Mouse (Mus musculus): ENCODE data around the gene H3f3b.
"Not testable (repeated sequence)": the region's sequence is repeated elsewhere in the genome, so short reads cannot be mapped to it uniquely, and the experiment has no call there.

H3f3b gene

GRCm38 (mm10) chr11:116045173-116045572, 17.4 kb upstream of the H3f3b start:
- no peak for DNase-seq

DNA sequence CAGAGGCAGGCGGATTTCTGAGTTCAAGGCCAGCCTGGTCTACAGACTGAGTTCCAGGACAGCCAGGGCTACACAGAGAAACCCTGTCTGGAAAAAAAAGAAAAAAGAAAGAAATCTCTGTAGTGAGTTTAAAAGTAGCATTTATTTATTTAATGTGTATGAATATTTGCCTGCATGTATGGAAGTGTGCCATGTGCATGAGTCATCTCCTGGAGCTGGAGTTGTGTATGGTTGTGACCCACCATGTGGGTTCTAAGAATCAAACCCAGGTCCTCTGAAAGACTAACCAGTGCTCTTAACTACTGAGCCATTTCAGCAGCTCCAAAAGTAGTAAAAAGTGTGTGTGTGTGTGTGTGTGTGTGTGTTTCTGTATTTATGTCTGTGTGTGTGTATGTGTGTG, 15.5 kb upstream of the H3f3b start:
- DNase-seq: no peak

- no peak for DNase-seq
Observed at GRCm38 (mm10) chr11:116042372-116043138, 14.8 kb upstream of the H3f3b start.

DNA sequence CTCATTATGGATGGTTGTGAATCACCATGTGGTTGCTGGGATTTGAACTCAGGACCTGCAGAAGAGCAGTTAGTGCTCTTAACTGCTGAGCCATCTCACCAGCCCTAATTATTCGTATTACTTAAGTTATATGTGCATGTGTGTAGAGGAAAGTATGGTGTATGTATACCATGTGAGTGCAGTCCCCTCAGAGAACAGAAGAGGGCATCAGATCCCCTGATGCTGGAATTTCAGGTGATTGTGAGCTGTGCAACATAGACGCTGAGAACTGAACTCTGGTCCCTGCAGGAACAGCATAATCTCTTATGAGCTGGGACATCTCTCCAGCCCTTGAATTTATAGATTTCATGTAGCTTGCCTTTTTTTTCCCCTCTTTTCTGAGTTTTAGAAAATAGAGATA, 14.1 kb upstream of the H3f3b start:
- DNase-seq: no peak

DNA sequence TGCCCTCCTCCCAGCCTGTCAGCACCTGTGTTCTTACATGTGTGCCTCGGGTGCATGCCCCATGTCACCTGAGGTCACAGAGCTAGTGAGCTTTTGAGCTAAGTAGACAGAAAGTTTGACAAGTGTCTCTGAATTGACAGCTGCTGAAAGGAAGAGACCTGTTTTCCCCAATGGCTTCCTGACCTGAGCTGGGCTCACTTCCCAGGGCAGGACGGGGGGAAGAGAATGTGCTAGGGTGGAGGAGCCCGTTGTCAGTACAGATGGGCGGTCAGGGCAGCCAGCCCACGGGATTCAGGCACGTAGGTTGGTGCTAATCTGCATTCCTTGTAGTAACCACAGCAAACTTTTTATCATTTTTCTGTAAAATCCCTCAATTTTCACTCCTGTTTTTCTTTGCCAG, 12.8 kb upstream of the H3f3b start:
- DNase-seq: no peak

DNA sequence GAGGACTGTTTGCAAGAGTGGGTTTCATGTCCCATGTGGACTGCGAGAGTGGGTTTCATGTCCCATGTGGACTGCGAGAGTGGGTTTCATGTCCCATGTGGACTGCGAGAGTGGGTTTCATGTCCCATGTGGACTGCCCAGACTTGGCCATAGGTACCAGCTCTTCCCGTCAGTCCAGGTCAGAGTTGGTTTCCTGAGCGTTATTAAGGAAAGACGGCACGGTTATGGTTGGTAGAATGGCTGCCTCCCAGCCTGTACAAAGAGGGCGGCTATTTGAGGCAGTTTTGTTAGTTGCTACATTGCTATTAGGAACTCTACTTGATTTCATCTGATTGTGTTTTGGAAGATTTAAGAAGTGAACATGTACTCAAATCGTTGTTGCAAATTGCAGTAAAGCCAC, 10.1 kb upstream of the H3f3b start:
- no peak for DNase-seq

- DNase-seq: no peak
Observed at GRCm38 (mm10) chr11:116036671-116037070, 8.9 kb upstream of the H3f3b start.

GRCm38 (mm10) chr11:116034584-116034983, 6.8 kb upstream of the H3f3b start:
- no peak for DNase-seq

- DNase-seq: peak; percentile 32 to 41
Observed at GRCm38 (mm10) chr11:116030898-116031845, 3.4 kb upstream of the H3f3b start.

- DNase-seq: peak; percentile 98 to 99
Observed at GRCm38 (mm10) chr11:116030088-116030897, 2.5 kb upstream of the H3f3b start, which contains the start of gene Unk. Unk (plus strand) TSS chr11:116030322.

- no peak for DNase-seq
Observed at GRCm38 (mm10) chr11:116029086-116029865, 1.5 kb upstream of the H3f3b start.

- no peak for DNase-seq
Observed at GRCm38 (mm10) chr11:116028177-116028865, 559 bp upstream of the H3f3b start.

- no peak for DNase-seq
Observed at GRCm38 (mm10) chr11:116025056-116025845, 2.5 kb downstream of the H3f3b start.

GRCm38 (mm10) chr11:116024356-116024808, 3.4 kb downstream of the H3f3b start:
- peak; percentile 97 to 98 for DNase-seq

- peak; percentile 85 to 88 for DNase-seq
Observed at GRCm38 (mm10) chr11:116023771-116024355, 3.9 kb downstream of the H3f3b start.

- not testable (repeated sequence) for DNase-seq
Observed at GRCm38 (mm10) chr11:116023074-116023770, 4.5 kb downstream of the H3f3b start.

- no peak for DNase-seq
Observed at GRCm38 (mm10) chr11:116022256-116022780, 5.4 kb downstream of the H3f3b start.

GRCm38 (mm10) chr11:116021328-116022220, 6.2 kb downstream of the H3f3b start:
- DNase-seq: no peak
